Mouse (Mus musculus) ES-E14 (cell line): ENCODE measurements around the gene Cers6.

Experiments
- HCFC1 ChIP-seq: IDR thresholded peaks from 2 replicates; pipeline ENCODE4 v1.6.1; 2012; ENCODE audit warnings: low read length, inconsistent platforms, borderline replicate concordance; ENCODE audit not compliant: insufficient read depth
- MAFK ChIP-seq: IDR thresholded peaks from 2 replicates; pipeline ENCODE4 v1.6.1; 2014; ENCODE audit warnings: mild to moderate bottlenecking, low read depth, low read length, inconsistent platforms; ENCODE audit not compliant: insufficient read depth
- ZC3H11A ChIP-seq: IDR thresholded peaks from 2 replicates; pipeline ENCODE4 v1.6.1; 2012; ENCODE audit warnings: low read depth, mild to moderate bottlenecking, inconsistent platforms, low read length, borderline replicate concordance

GRCm38 (mm10) chr2:69097526-69097925 lies 236.3 kb downstream of the Cers6 start:
- no peak for TF ChIP-seq MAFK
- TF ChIP-seq HCFC1, result no peak
- no peak for TF ChIP-seq ZC3H11A
